Mouse (Mus musculus) urinary bladder, postnatal 0 days (tissue): ENCODE results near the gene Stk38l. TPM values are rescaled to one million over a fixed set of nuclear protein-coding genes. Genes with fewer than 3 reads are reported as not detected.

Source experiments
- polyA plus RNA-seq: library from polyadenylated mRNA; unstranded; fragments of >200 nt; fragmentation: Nextera tagmentation; extraction: Ambion mirVana; gene quantifications from 2 replicates; pipeline ENCODE4 v1.2.1, GENCODE M21; 2015

Gene Stk38l
- 16.1 and 19.0 TPM in 2 replicates for polyA plus RNA-seq

DNA sequence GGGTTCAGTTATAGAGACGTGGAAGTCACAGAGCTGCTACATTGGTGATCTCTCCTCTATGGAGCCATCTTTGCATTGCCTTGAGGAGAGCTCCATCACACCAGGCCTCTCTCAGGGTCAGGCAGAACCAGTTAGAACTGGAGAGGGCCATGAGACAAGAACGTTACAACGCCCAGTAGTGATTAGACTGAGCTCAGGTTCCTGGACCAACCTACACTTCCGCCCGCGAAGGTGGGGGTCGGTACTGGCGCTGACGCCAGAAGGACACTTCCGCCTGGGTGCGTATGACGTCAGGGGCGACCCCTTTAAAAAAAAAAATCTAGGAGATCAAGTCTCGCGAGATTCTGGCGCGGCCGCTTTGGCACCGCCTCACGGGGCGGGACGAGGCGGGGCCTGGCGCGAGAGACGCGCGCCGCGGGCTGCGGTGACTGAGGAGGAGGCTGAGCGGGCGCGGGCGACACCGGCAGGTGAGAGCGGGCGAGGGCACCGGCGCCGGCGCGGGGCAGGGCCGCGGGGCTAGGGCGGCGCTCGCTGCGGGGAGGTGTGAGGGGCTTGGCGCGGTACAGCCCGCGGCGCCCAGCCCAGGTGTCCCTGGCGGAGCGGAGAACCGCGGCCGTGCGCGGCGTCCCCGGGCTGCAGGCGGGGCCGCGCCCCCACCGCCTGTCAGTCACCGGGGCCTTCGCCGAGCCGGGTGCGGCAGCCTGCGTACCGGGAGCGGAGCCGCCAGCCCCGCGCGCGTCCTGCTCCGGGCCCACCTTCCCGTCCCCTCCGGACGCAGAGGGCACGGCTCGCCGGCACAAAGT is at the start of gene Stk38l:
Gene Stk38l (plus strand): TSS at position 415 of the 803 bp plus-strand sequence.

GRCm38 (mm10) chr6:146795924-146796545 is 71.2 kb downstream of the Stk38l start, which contains the start of gene Arntl2:
Gene Arntl2 (plus strand): TSS chr6:146796055.

Other genes with a start within 250 kb of the Stk38l start
- gene Itpr2, start 222.8 kb upstream of the Stk38l start, polyA plus RNA-seq = 5.9 and 7.6 TPM in 2 replicates
- gene Fgfr1op2, start 147.8 kb upstream of the Stk38l start, polyA plus RNA-seq = 90.7 and 92.7 TPM in 2 replicates
- gene Ints13, start 147.2 kb upstream of the Stk38l start, polyA plus RNA-seq = 27.6 and 30.0 TPM in 2 replicates
- 122 and 124 TPM in 2 replicates for gene Med21, start 82.4 kb upstream of the Stk38l start, polyA plus RNA-seq
- 23.8 and 25.7 TPM in 2 replicates for gene Tm7sf3, start 82.2 kb upstream of the Stk38l start, polyA plus RNA-seq
- gene Arntl2, start 71.1 kb downstream of the Stk38l start, polyA plus RNA-seq = 8.0 and 9.2 TPM in 2 replicates
- not detected in 2 replicates for gene Smco2, start 125.1 kb downstream of the Stk38l start, polyA plus RNA-seq
- 41.3 and 71.5 TPM in 2 replicates for gene Ppfibp1, start 163.5 kb downstream of the Stk38l start, polyA plus RNA-seq
- 0.10 and 0.11 TPM in 2 replicates for gene 1700034J05Rik, start 229.4 kb downstream of the Stk38l start, polyA plus RNA-seq